Mouse (Mus musculus): Measurements from ENCODE around the gene Fam166b. TPM values are rescaled to one million over a fixed set of nuclear protein-coding genes. Genes with fewer than 3 reads are reported as not detected.

Fam166b gene
- polyA plus RNA-seq, 1 experiment from 2014 or later, result not detected

DNA sequence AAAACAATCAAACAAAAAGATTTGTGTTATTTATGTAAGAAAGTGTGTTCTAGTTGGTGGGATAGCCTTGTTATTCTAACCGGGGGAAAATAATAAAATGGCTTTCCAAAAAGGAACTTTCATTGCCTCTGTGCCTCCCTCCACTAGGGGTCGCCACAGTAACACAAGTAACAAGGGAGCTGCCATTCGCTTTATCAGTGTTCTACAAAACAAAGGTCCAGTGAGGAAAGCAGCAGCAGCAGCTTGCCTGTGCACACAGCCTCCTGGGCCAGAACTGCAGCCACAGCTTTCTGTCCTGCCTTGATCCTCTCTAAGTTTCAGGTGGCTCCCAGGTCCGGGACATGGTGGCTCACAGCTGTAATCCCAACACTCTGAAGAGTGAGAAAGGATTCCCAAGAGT is 2.8 kb upstream of the Fam166b start:
- Histone ChIP-seq H3K9me3 (replicated peaks) (no peaks in the 10 kb centered on the region), H3K4me2 (no peak overlapping the region), H3K4me3 (replicated peaks) (no peak overlapping the region), H3K36me3 (replicated peaks) (no peaks in the 10 kb centered on the region), H3K9ac (no peak overlapping the region), H3K27me3 (peaks cover 39% of the 10 kb centered on the region), H3K27ac (replicated peaks) (no peak overlapping the region), H3K4me1 (replicated peaks) (peaks cover 6% of the 10 kb centered on the region)
- ATAC-seq (ENCODE audit: insufficient read depth), result 0 out of 2 replicates have a peak, but pooled peaks have one; percentile 25
- 4% methylated on average over 4 of the region's 4 CpGs for WGBS (ENCODE audit: insufficient replicate concordance)

- no peak for ATAC-seq (ENCODE audit: insufficient read depth)
- peaks cover 11% of the 10 kb centered on the region for H3K4me1 ChIP-seq (replicated peaks)
- peaks cover 66% of the 10 kb centered on the region for H3K27me3 ChIP-seq
- WGBS (ENCODE audit: insufficient replicate concordance), result 27% methylated on average over 16 of the region's 16 CpGs
- H3K4me3 ChIP-seq (replicated peaks), result no peak overlapping the region
- no peak overlapping the region for H3K27ac ChIP-seq (replicated peaks)
- H3K36me3 ChIP-seq (replicated peaks), result 0 out of 2 replicates have a peak, but pooled peaks cover 3% of the 10 kb centered on the region
- H3K9me3 ChIP-seq (replicated peaks), result no peaks in the 10 kb centered on the region
- no peak overlapping the region for H3K9ac ChIP-seq
- H3K4me2 ChIP-seq, result no peak overlapping the region
These were observed 613 bp downstream of the Fam166b start for GRCm38 (mm10) chr4:43428180-43428861.

GRCm38 (mm10) chr4:43427501-43428179 is 1.3 kb downstream of the Fam166b start:
- ATAC-seq (ENCODE audit: insufficient read depth), result no peak
- H3K27me3 ChIP-seq, result peaks cover 66% of the 10 kb centered on the region
- WGBS (ENCODE audit: insufficient replicate concordance), result 19% methylated on average over 23 of the region's 23 CpGs

DNA sequence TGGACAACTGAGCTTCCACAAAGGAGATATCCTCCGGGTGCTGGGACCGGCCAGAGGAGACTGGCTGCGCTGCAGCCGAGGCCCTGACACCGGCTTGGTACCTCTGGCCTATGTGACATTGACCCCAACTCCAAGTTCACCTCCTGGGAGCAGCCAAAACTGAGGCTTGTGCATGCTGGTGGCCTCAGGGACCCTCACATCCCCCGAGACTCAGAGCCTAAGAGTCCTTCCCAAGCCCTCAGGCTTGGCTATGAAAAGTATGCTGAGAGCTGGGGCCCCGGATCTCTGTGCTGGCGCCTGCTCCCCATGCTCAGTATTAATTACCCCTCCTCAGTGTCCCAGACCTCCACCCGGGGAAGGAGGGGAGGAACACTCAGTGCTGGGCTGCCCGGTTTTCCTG is 2.4 kb downstream of the Fam166b start:
- peaks cover 66% of the 10 kb centered on the region for H3K27me3 ChIP-seq
- ATAC-seq (ENCODE audit: insufficient read depth), result no peak
- WGBS (ENCODE audit: insufficient replicate concordance), result 45% methylated on average over 10 of the region's 10 CpGs

More at GRCm38 (mm10) chr4:43427501-43428179, 1.3 kb downstream of the Fam166b start:
- Histone ChIP-seq H3K4me2 (no peak overlapping the region), H3K27ac (replicated peaks) (no peak overlapping the region), H3K4me3 (replicated peaks) (no peak overlapping the region), H3K4me1 (replicated peaks) (peaks cover 11% of the 10 kb centered on the region), H3K36me3 (replicated peaks) (0 out of 2 replicates have a peak, but pooled peaks cover 3% of the 10 kb centered on the region), H3K9me3 (replicated peaks) (no peaks in the 10 kb centered on the region), H3K9ac (no peak overlapping the region)

GRCm38 (mm10) chr4:43425648-43426380 is 3.1 kb downstream of the Fam166b start:
- Histone ChIP-seq H3K9ac (no peak overlapping the region), H3K36me3 (replicated peaks) (0 out of 2 replicates have a peak, but pooled peaks cover 9% of the 10 kb centered on the region), H3K4me3 (replicated peaks) (no peak overlapping the region), H3K27me3 (peaks cover 66% of the 10 kb centered on the region), H3K4me2 (peak overlapping the region; percentile 41), H3K4me1 (replicated peaks) (peaks cover 9% of the 10 kb centered on the region; the same call in 1 of the 2 replicates), H3K27ac (replicated peaks) (no peak overlapping the region), H3K9me3 (replicated peaks) (no peaks in the 10 kb centered on the region)
- no peak for ATAC-seq (ENCODE audit: insufficient read depth)
- WGBS (ENCODE audit: insufficient replicate concordance), result 17% methylated on average over 31 of the region's 31 CpGs

More for the DNA sequence above, 2.4 kb downstream of the Fam166b start:
- Histone ChIP-seq H3K9me3 (replicated peaks) (no peaks in the 10 kb centered on the region), H3K4me3 (replicated peaks) (no peak overlapping the region), H3K4me1 (replicated peaks) (peaks cover 9% of the 10 kb centered on the region; the same call in 1 of the 2 replicates), H3K9ac (no peak overlapping the region), H3K36me3 (replicated peaks) (0 out of 2 replicates have a peak, but pooled peaks cover 9% of the 10 kb centered on the region), H3K27ac (replicated peaks) (no peak overlapping the region), H3K4me2 (no peak overlapping the region)

- H3K27me3 ChIP-seq, result peaks cover 61% of the 10 kb centered on the region
- no peaks in the 10 kb centered on the region for H3K9me3 ChIP-seq (replicated peaks)
- 22% methylated on average over 14 of the region's 14 CpGs for WGBS (ENCODE audit: insufficient replicate concordance)
- ATAC-seq (ENCODE audit: insufficient read depth), result no peak
- H3K4me1 ChIP-seq (replicated peaks), result peaks cover 12% of the 10 kb centered on the region; the same call in 1 of the 2 replicates
- peak overlapping the region; percentile 41 for H3K4me2 ChIP-seq
- no peak overlapping the region for H3K4me3 ChIP-seq (replicated peaks)
- no peak overlapping the region for H3K9ac ChIP-seq
- no peak overlapping the region for H3K27ac ChIP-seq (replicated peaks)
- 0 out of 2 replicates have a peak, but pooled peaks cover 9% of the 10 kb centered on the region for H3K36me3 ChIP-seq (replicated peaks)
These were observed 3.7 kb downstream of the Fam166b start for GRCm38 (mm10) chr4:43425197-43425596.

- Histone ChIP-seq H3K27me3 (peaks cover 51% of the 10 kb centered on the region), H3K4me1 (replicated peaks) (peaks cover 17% of the 10 kb centered on the region; the same call in 1 of the 2 replicates), H3K4me3 (replicated peaks) (no peak overlapping the region), H3K36me3 (replicated peaks) (0 out of 2 replicates have a peak, but pooled peaks cover 9% of the 10 kb centered on the region), H3K9ac (no peak overlapping the region), H3K9me3 (replicated peaks) (no peaks in the 10 kb centered on the region), H3K4me2 (no peak overlapping the region), H3K27ac (replicated peaks) (no peak overlapping the region)
- WGBS (ENCODE audit: insufficient replicate concordance), result 70% methylated on average over 9 of the region's 9 CpGs
- no peak for ATAC-seq (ENCODE audit: insufficient read depth)
These were observed 4.9 kb downstream of the Fam166b start for GRCm38 (mm10) chr4:43424072-43424471.

GRCm38 (mm10) chr4:43423267-43423934 is 5.5 kb downstream of the Fam166b start:
- H3K36me3 ChIP-seq (replicated peaks), result 0 out of 2 replicates have a peak, but pooled peaks cover 9% of the 10 kb centered on the region
- H3K4me1 ChIP-seq (replicated peaks), result peaks cover 15% of the 10 kb centered on the region; the same call in 1 of the 2 replicates
- no peak overlapping the region for H3K27ac ChIP-seq (replicated peaks)
- no peak for ATAC-seq (ENCODE audit: insufficient read depth)
- H3K4me2 ChIP-seq, result no peak overlapping the region
- H3K9ac ChIP-seq, result no peak overlapping the region
- 67% methylated on average over 20 of the region's 20 CpGs for WGBS (ENCODE audit: insufficient replicate concordance)
- no peaks in the 10 kb centered on the region for H3K9me3 ChIP-seq (replicated peaks)
- peaks cover 44% of the 10 kb centered on the region for H3K27me3 ChIP-seq
- no peak overlapping the region for H3K4me3 ChIP-seq (replicated peaks)

GRCm38 (mm10) chr4:43421632-43422240 is 7.2 kb downstream of the Fam166b start:
- no peak overlapping the region for H3K4me2 ChIP-seq
- 64% methylated on average over 28 of the region's 28 CpGs for WGBS (ENCODE audit: insufficient replicate concordance)
- peaks cover 16% of the 10 kb centered on the region; the same call in 1 of the 2 replicates for H3K4me1 ChIP-seq (replicated peaks)
- H3K27ac ChIP-seq (replicated peaks), result no peak overlapping the region
- no peaks in the 10 kb centered on the region for H3K9me3 ChIP-seq (replicated peaks)
- no peak overlapping the region for H3K4me3 ChIP-seq (replicated peaks)
- H3K27me3 ChIP-seq, result peaks cover 28% of the 10 kb centered on the region
- H3K36me3 ChIP-seq (replicated peaks), result 0 out of 2 replicates have a peak, but pooled peaks cover 9% of the 10 kb centered on the region
- no peak for ATAC-seq (ENCODE audit: insufficient read depth)
- H3K9ac ChIP-seq, result no peak overlapping the region

- no peak overlapping the region for H3K27ac ChIP-seq (replicated peaks)
- no peak overlapping the region for H3K4me3 ChIP-seq (replicated peaks)
- no peak overlapping the region for H3K9ac ChIP-seq
- H3K27me3 ChIP-seq, result peaks cover 13% of the 10 kb centered on the region
- H3K36me3 ChIP-seq (replicated peaks), result 0 out of 2 replicates have a peak, but pooled peaks cover 9% of the 10 kb centered on the region
- no peaks in the 10 kb centered on the region for H3K9me3 ChIP-seq (replicated peaks)
- H3K4me1 ChIP-seq (replicated peaks), result peaks cover 10% of the 10 kb centered on the region; the same call in 1 of the 2 replicates
- H3K4me2 ChIP-seq, result no peak overlapping the region
- ATAC-seq (ENCODE audit: insufficient read depth), result no peak
- WGBS (ENCODE audit: insufficient replicate concordance), result 3% methylated on average over 6 of the region's 6 CpGs
These were observed 8.6 kb downstream of the Fam166b start for GRCm38 (mm10) chr4:43420305-43420704.

Measured in liver, embryonic 15.5 days (tissue).